In the genomic region with DNA sequence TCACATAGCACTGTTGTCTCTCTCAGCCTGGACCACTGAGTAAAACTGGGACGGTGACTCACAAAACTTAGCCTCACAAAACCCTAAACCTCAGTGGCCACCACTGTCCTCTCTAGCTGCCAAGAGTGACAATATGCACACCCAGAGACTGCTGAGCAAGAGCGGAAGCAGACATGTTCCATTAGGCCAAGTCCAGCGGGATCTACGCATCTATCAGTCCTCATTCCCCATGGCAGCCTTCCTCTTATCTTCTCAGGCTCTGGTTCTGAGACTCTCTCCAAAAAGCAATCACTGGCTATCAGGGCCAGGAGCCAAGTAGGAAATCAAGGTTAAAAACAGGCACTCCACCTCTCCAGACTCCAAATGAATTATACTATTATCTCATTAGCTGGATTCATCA, we compare ENCODE assay signal across 20 mouse cellular contexts. TPM values are rescaled to one million over a fixed set of nuclear protein-coding genes. Genes with fewer than 3 reads are reported as not detected.
"Had no signal": no experiment of that assay in that cellular context is flagged by ENCODE, and none has a peak within 500 bp of the region (broad histone marks: within the 10 kb centered on the region; RNA-seq: fewer than 3 reads in every experiment).

No protein-coding gene starts in this region.

- H3K9me3 ChIP-seq: limb, embryonic 15.5 days; liver, embryonic 12.5 days; midbrain, embryonic 10.5 days; neural tube, embryonic 15.5 days had no signal

- DNase-seq: kidney, postnatal 36 days; layer of hippocampus, adult 9-11 months; layer of hippocampus, postnatal 36 days; lung, embryonic 14.5 days; lung, postnatal 10 days; lung, postnatal 4 days; midbrain, embryonic 14.5 days; thymus, postnatal 25 days had no signal

- H3K4me2 ChIP-seq: limb, embryonic 15.5 days; liver, embryonic 12.5 days; lung, embryonic 14.5 days; neural tube, embryonic 15.5 days had no signal

- H3K9ac ChIP-seq: limb, embryonic 15.5 days; liver, embryonic 12.5 days; lung, embryonic 14.5 days; neural tube, embryonic 15.5 days had no signal

- ATAC-seq: liver, embryonic 12.5 days had no signal

- H3K4me3 ChIP-seq: limb, embryonic 15.5 days; liver, embryonic 12.5 days; midbrain, embryonic 10.5 days; myocyte; neural tube, embryonic 15.5 days had no signal

- H3K27ac ChIP-seq: kidney, postnatal 0 days; limb, embryonic 15.5 days; liver, embryonic 12.5 days; midbrain, embryonic 10.5 days; neural tube, embryonic 15.5 days; stomach, postnatal 0 days had no signal

- H3K4me1 ChIP-seq: limb, embryonic 15.5 days; midbrain, embryonic 10.5 days had no signal

- H3K27me3 ChIP-seq: limb, embryonic 15.5 days; liver, embryonic 12.5 days; neural tube, embryonic 15.5 days had no signal

RNA-seq across cellular contexts. Expression of a gene that starts 31.2 kb away (rescaled TPM):
- total RNA-seq: layer of hippocampus, adult 18-20 months; layer of hippocampus, postnatal 36 days; left cerebral cortex, adult 8-10 months; left cerebral cortex, postnatal 25 days had no signal
- polyA plus RNA-seq: limb, embryonic 11.5 days; myocyte; neural tube, embryonic 11.5 days; neural tube, embryonic 15.5 days had no signal
